Mouse (Mus musculus): ENCODE results near the gene Mmrn2. TPM values are rescaled to one million over a fixed set of nuclear protein-coding genes. Genes with fewer than 3 reads are reported as not detected.
"Not testable (repeated sequence)": the region's sequence is repeated elsewhere in the genome, so short reads cannot be mapped to it uniquely, and the experiment has no call there.

The Mmrn2 gene
- polyA plus RNA-seq, 1 experiment from 2014 or later, result 4.2 TPM

- peak overlapping the region; percentile 12; the same call in 1 of the 2 replicates for H3K27ac ChIP-seq (replicated peaks)
- H3K4me1 ChIP-seq, result peaks cover 16% of the 10 kb centered on the region
- H3K9ac ChIP-seq (replicated peaks), result peak overlapping the region; percentile 64
- ATAC-seq (replicated peaks), result peak; percentile 87
- no peaks in the 10 kb centered on the region for H3K36me3 ChIP-seq
- H3K4me3 ChIP-seq, result peak overlapping the region; percentile 46
- H3K4me2 ChIP-seq (replicated peaks), result peak overlapping the region; percentile 86
- H3K27me3 ChIP-seq, result no peaks in the 10 kb centered on the region
- H3K9me3 ChIP-seq, result no peaks in the 10 kb centered on the region
- WGBS, result 1% methylated on average over 32 of the region's 32 CpGs
Observed at GRCm38 (mm10) chr14:34363490-34364253, 11.6 kb upstream of the Mmrn2 start.

GRCm38 (mm10) chr14:34364254-34365146 is 10.8 kb upstream of the Mmrn2 start:
- peak overlapping the region; percentile 64 for H3K9ac ChIP-seq (replicated peaks)
- peak overlapping the region; percentile 46 for H3K4me3 ChIP-seq
- ATAC-seq (replicated peaks), result peak; percentile 34
- H3K9me3 ChIP-seq, H3K36me3 ChIP-seq, H3K27me3 ChIP-seq: not testable (repeated sequence)
- WGBS, result 75% methylated on average over 15 of the region's 15 CpGs
- H3K4me2 ChIP-seq (replicated peaks), result peak overlapping the region; percentile 86
- peak overlapping the region; percentile 12; the same call in 1 of the 2 replicates for H3K27ac ChIP-seq (replicated peaks)
- peaks cover 16% of the 10 kb centered on the region for H3K4me1 ChIP-seq

GRCm38 (mm10) chr14:34365147-34365507 is 10.1 kb upstream of the Mmrn2 start:
- H3K9ac ChIP-seq (replicated peaks), result no peak overlapping the region
- no peak for ATAC-seq (replicated peaks)
- no peaks in the 10 kb centered on the region for H3K9me3 ChIP-seq
- no peaks in the 10 kb centered on the region for H3K36me3 ChIP-seq
- no peak overlapping the region for H3K27ac ChIP-seq (replicated peaks)
- no peak overlapping the region for H3K4me3 ChIP-seq
- no peaks in the 10 kb centered on the region for H3K27me3 ChIP-seq
- WGBS, result 96% methylated on average over 2 of the region's 2 CpGs
- peaks cover 16% of the 10 kb centered on the region for H3K4me1 ChIP-seq
- no peak overlapping the region for H3K4me2 ChIP-seq (replicated peaks)

DNA sequence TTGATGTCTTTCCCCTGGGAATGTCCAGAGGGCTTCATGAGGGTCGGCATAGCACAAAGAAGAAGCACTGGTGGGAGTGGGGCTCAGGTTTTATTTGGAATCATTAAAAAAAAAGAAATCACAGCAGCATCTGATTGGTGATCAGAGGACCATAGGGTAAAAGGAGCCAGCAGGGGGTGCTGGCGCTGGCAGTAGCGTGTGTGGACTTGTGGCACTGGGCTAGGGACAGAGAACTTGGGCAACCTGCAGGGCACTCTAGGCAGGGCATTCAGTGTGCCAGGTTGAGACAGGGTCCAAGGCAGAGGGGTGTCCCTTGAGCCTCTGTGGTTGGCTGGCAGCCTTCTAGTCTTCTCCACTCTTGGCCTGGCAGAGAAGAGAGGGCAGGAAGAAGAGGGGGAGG is 5.1 kb upstream of the Mmrn2 start:
- H3K4me3 ChIP-seq, result no peak overlapping the region
- no peaks in the 10 kb centered on the region for H3K27me3 ChIP-seq
- no peaks in the 10 kb centered on the region for H3K36me3 ChIP-seq
- no peak for ATAC-seq (replicated peaks)
- H3K27ac ChIP-seq (replicated peaks), result no peak overlapping the region
- H3K4me2 ChIP-seq (replicated peaks), result no peak overlapping the region
- H3K9me3 ChIP-seq, result no peaks in the 10 kb centered on the region
- no peaks in the 10 kb centered on the region for H3K4me1 ChIP-seq
- 56% methylated on average over 3 of the region's 3 CpGs for whole genome bisulfite sequencing
- no peak overlapping the region for H3K9ac ChIP-seq (replicated peaks)

DNA sequence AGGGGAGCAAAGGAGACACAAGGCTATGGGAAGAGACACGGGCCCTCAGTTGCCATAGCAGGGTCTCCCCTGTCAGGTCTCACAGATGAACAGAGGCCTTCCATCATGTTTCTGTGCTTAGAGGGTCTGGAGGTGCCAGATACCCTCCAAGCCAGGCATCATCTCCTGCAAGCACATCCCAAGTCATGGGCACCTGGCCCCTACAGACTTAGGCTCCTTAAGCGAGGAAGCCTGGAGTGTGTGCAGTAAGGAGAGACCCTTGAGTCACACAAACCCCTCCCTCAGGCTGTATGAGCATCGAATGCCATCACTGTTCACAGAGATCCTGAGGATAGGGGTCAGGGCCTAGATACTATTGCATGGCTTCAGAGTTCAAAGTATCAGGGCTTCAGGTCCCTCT is 4.3 kb upstream of the Mmrn2 start:
- H3K9me3 ChIP-seq, result no peaks in the 10 kb centered on the region
- no peak for ATAC-seq (replicated peaks)
- 81% methylated on average over 3 of the region's 3 CpGs for WGBS
- no peak overlapping the region for H3K4me3 ChIP-seq
- no peak overlapping the region for H3K27ac ChIP-seq (replicated peaks)
- H3K9ac ChIP-seq (replicated peaks), result no peak overlapping the region
- no peaks in the 10 kb centered on the region for H3K27me3 ChIP-seq
- no peaks in the 10 kb centered on the region for H3K4me1 ChIP-seq
- no peak overlapping the region for H3K4me2 ChIP-seq (replicated peaks)
- no peaks in the 10 kb centered on the region for H3K36me3 ChIP-seq

DNA sequence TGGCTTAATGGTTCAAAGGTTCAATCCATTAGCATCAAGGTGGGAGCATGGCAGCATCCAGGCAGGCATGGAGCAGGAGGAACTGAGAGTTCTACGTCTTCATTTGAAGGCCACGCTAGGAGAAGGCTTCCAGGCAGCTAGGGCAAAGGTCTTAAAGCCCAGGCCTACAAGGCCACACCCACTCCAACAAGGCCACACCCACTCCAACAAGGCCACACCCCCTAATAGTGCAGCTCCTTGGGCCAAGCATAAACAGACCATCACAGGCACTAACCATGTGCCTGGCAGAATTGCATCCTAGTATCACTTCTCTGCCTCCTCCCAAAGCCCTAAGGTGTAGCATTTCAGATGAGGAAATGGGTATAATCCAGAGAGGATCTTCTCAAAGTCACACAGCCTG is 3.5 kb upstream of the Mmrn2 start:
- no peaks in the 10 kb centered on the region for H3K36me3 ChIP-seq
- no peak overlapping the region for H3K4me3 ChIP-seq
- no peaks in the 10 kb centered on the region for H3K27me3 ChIP-seq
- no peak for ATAC-seq (replicated peaks)
- H3K9me3 ChIP-seq, result no peaks in the 10 kb centered on the region
- no peak overlapping the region for H3K4me2 ChIP-seq (replicated peaks)
- H3K9ac ChIP-seq (replicated peaks), result no peak overlapping the region
- WGBS, result 79% methylated on average over 2 of the region's 2 CpGs
- no peak overlapping the region for H3K27ac ChIP-seq (replicated peaks)
- no peaks in the 10 kb centered on the region for H3K4me1 ChIP-seq

GRCm38 (mm10) chr14:34372646-34373045 is 2.6 kb upstream of the Mmrn2 start:
- Histone ChIP-seq H3K4me2 (replicated peaks) (no peak overlapping the region), H3K9ac (replicated peaks) (no peak overlapping the region), H3K36me3 (no peaks in the 10 kb centered on the region), H3K4me1 (no peaks in the 10 kb centered on the region), H3K27me3 (no peaks in the 10 kb centered on the region), H3K27ac (replicated peaks) (no peak overlapping the region), H3K4me3 (no peak overlapping the region), H3K9me3 (no peaks in the 10 kb centered on the region)
- ATAC-seq (replicated peaks), result 0 out of 2 replicates have a peak, but pooled peaks have one; percentile 21
- 83% methylated on average over 6 of the region's 6 CpGs for WGBS

DNA sequence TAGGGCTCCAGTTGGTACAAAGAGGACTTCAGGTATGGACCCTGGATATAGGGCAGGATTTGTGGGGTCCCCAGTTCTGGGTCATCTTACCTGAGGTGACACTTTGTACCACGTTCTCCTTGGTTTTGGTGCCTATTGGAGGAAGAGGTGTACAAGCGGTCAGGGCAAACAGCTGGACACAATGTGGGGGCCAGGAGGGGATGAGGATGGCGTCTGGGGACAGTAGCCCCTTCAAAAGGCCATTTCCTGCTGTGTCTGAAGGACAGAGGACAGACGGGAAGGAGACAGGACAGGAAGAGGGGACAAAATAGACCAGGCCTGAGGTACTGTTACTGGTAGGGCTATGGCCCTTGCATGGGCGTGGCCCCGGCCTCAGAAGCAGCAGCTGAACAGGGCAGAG is 1.7 kb upstream of the Mmrn2 start:
- Histone ChIP-seq H3K36me3 (no peaks in the 10 kb centered on the region), H3K4me2 (replicated peaks) (no peak overlapping the region), H3K27me3 (no peaks in the 10 kb centered on the region), H3K4me1 (peaks cover 5% of the 10 kb centered on the region; the same call in 1 of the 2 replicates), H3K9ac (replicated peaks) (no peak overlapping the region), H3K9me3 (no peaks in the 10 kb centered on the region), H3K4me3 (no peak overlapping the region), H3K27ac (replicated peaks) (no peak overlapping the region)
- ATAC-seq (replicated peaks), result no peak
- WGBS, result 85% methylated on average over 6 of the region's 6 CpGs

- H3K4me1 ChIP-seq, result peaks cover 10% of the 10 kb centered on the region; the same call in 1 of the 2 replicates
- H3K4me2 ChIP-seq (replicated peaks), result no peak within 1 kb of the TSS
- no peaks in the 10 kb centered on the region for H3K9me3 ChIP-seq
- H3K4me3 ChIP-seq, result no peak within 1 kb of the TSS
- no peak within 1 kb of the TSS for H3K9ac ChIP-seq (replicated peaks)
- ATAC-seq (replicated peaks), result no peak
- H3K27me3 ChIP-seq, result no peaks in the 10 kb centered on the region
- H3K27ac ChIP-seq (replicated peaks), result no peak within 1 kb of the TSS
- 65% methylated on average over 10 of the region's 10 CpGs for WGBS
- H3K36me3 ChIP-seq, result no peaks in the 10 kb centered on the region
Observed at GRCm38 (mm10) chr14:34374577-34374976, 688 bp upstream of the Mmrn2 start, which contains the start of gene Sncg. Gene Sncg (minus strand): TSS chr14:34374789.

DNA sequence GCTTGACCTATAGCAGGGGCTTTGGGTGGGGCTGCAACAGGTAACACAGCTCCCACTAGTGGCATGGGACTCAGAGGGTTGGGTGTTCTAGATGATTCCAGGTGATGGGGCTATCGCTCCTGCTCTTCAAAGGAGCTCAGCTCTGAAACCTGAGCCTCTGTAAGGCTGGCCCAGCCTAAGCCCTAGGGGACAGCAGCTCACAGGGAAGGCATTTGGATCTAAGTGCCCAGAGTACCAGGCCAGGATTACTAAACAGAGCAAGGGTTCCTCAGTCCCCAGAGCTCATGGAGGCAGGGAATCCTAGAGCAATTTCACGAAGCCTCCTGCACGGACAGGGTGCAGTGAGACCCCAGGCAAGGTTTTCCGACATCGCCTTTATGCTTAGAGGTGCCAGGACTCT is 676 bp downstream of the Mmrn2 start:
- H3K9me3 ChIP-seq, result no peaks in the 10 kb centered on the region
- no peak overlapping the region for H3K4me2 ChIP-seq (replicated peaks)
- no peaks in the 10 kb centered on the region for H3K27me3 ChIP-seq
- H3K36me3 ChIP-seq, result no peaks in the 10 kb centered on the region
- ATAC-seq (replicated peaks), result no peak
- H3K4me1 ChIP-seq, result peaks cover 10% of the 10 kb centered on the region; the same call in 1 of the 2 replicates
- no peak overlapping the region for H3K27ac ChIP-seq (replicated peaks)
- H3K9ac ChIP-seq (replicated peaks), result no peak overlapping the region
- 84% methylated on average over 5 of the region's 5 CpGs for WGBS
- no peak overlapping the region for H3K4me3 ChIP-seq

- Histone ChIP-seq H3K27ac (replicated peaks) (no peak overlapping the region), H3K9ac (replicated peaks) (no peak overlapping the region), H3K4me1 (peaks cover 10% of the 10 kb centered on the region; the same call in 1 of the 2 replicates), H3K9me3 (no peaks in the 10 kb centered on the region), H3K4me3 (no peak overlapping the region), H3K36me3 (no peaks in the 10 kb centered on the region), H3K27me3 (no peaks in the 10 kb centered on the region), H3K4me2 (replicated peaks) (no peak overlapping the region)
- 87% methylated on average over 4 of the region's 4 CpGs for WGBS
- no peak for ATAC-seq (replicated peaks)
Observed at GRCm38 (mm10) chr14:34377121-34377520, 1.9 kb downstream of the Mmrn2 start.
